Mouse (Mus musculus) heart, adult 10 weeks (tissue): ENCODE measurements around the gene Gm8165. TPM values are rescaled to one million over a fixed set of nuclear protein-coding genes. Genes with fewer than 3 reads are reported as not detected.

Source experiments
- polyA plus RNA-seq: library from polyadenylated mRNA; stranded (reverse); fragments of 350-450 nt; fragmentation: Illumina TruSeq; extraction: RNeasy Lipid Tissue Mini Kit (QIAGEN cat#74804); gene quantifications from one replicate; pipeline ENCODE4 v1.2.3, GENCODE M21; 2014; ENCODE audit warnings: low read depth, low replicate concordance

Gm8165 gene
- not detected for polyA plus RNA-seq

DNA sequence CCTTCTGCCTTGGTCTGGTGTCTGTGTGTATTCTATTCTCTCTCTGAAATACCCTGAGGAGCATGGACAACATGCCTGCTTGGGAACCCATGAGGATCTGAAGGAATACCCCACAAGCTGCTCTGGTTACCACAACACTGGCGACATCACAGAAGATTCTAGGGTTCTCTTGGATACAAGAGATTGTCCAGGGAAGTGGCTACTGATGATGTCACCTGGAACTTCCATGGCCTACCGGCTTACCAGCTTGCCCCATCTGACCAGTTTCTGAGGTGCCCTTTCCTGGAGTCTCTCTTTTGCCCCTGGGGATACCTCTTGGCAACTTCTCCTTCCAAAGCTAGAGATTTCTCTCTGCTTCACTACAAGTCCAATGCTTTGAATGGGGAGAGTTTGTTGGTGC lies at the start of gene Gm8165:
TSS of gene Gm8165 (minus strand) at position 101 of the 400 bp plus-strand sequence.

DNA sequence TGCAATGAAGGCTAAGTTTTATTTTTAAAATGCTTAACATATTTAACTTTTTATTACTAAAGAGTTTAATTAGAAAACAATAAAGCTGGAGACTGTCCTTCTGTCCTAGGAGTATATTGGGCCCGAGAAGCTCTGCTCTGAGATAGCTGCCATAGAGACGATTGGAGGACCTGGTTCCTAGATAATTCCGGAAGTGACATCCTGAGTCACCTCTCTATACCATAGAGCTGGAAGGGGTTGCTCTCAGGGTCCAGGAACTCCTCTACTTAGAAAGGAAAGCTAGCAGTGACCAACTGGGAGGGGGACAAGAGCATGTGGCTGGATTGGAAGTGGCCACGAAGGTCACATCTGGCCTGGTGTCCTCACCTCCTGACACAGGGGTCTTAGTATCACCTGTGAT lies 20.6 kb upstream of the Gm8165 start, which contains the start of gene Gm7324:
TSS of gene Gm7324 (plus strand) at position 208 of the 400 bp plus-strand sequence.

Other genes with a start within 250 kb of the Gm8165 start
- not detected for gene Gm5799, start 133.6 kb downstream of the Gm8165 start, polyA plus RNA-seq
- gene Gm17654, start 98.1 kb downstream of the Gm8165 start, polyA plus RNA-seq, result not detected
- gene Gm10375, start 69.2 kb downstream of the Gm8165 start, polyA plus RNA-seq, result not detected
- gene Gm7324, start 20.6 kb upstream of the Gm8165 start, polyA plus RNA-seq, result not detected
- not detected for gene Gm16506, start 50.3 kb upstream of the Gm8165 start, polyA plus RNA-seq
- not detected for gene Gm6526, start 70.7 kb upstream of the Gm8165 start, polyA plus RNA-seq
- not detected for gene Gm8180, start 107.5 kb upstream of the Gm8165 start, polyA plus RNA-seq
- gene Ear1, start 198.3 kb upstream of the Gm8165 start, polyA plus RNA-seq, result not detected
- gene Ear10, start 246.4 kb upstream of the Gm8165 start, polyA plus RNA-seq, result not detected
- gene Gm8113, start 248.2 kb upstream of the Gm8165 start, polyA plus RNA-seq, result 1.8 TPM